Mouse (Mus musculus) NIH3T3 (cell line): ENCODE data around the gene Atp8b4.

Experiments used
- DNase-seq: peaks from one replicate; pipeline ENCODE4 v3.0.0-alpha.2; 2012; ENCODE audit warnings: low read depth

The Atp8b4 gene

DNA sequence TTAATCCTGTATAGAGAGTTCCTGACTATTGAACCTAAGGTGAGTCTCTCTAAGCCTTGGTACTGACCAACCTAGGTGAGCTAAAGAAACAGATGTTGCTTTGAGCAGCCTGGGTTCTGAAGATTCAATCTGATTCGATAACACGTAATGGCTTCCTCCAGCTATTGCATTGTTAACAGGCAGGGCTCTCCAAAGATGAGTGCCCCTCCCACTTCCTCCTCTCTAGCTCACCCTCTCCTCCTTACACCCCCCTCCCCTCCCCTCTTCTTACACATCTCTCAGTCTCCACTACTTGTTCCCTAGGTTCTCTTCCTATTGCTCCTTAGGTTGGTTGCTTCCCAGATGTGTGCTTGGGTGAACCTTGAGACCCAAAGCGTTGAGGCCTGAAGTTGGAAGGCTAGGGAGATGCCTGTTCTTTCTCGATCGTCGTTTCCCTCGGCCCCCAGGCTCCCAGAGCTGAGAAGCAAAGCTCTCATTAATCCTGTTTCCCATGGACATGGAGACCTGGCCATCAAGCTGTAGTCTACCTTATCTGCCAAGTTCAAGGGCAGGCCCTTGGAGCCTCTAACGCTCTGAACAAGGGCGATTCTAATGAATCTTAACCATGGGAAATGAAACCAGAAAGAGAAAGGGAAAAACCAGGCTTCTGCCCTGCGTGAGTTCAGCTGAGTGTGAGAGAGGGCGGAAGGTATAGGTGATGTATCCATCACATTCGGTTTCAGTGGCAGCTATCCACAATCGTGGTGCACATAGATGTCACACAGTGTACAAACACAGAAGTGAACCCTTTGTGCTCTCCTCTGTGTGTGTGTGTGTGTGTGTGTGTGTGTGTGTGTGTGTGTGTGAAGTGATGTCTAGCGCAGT is 4.4 kb downstream of the Atp8b4 start:
- no peak for DNase-seq

DNA sequence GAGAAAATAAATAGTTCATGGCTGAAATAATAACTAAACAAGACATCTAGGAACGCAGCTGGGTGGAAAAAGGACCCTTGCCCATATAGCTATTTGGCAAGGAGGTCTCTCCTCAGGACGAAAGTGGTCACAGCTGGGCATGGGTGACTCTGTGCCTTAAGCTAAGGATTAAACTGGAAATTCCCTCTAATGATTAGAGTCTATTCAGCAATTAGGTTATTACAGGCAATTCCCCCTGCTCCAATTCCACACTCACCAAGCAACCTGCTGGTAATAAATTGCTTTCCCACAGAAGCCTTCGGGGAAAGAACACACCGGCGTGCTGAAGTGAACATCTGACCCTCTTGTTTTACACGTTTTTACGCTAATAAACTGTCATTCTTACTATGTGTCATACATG is 5.2 kb downstream of the Atp8b4 start:
- DNase-seq = no peak

DNA sequence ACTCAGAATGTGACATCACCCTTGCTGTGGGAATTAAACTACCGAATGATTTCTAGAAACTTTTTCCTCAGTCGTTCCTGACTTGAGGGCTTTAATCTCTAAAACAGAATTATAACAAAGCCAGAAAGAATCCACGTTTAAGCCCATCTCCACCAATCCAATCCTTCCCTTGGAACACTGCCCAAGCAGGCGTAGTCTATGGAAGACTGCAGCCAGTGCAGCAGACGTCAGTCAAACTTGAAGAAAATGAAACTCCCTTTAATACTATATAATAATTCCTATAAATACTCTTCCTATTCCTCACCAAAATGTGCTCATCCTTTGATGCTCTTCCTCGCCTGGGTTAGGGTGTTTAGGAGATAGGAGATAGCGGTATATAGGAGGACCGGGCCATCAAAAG is 7.2 kb downstream of the Atp8b4 start:
- DNase-seq = peak; percentile 8

DNA sequence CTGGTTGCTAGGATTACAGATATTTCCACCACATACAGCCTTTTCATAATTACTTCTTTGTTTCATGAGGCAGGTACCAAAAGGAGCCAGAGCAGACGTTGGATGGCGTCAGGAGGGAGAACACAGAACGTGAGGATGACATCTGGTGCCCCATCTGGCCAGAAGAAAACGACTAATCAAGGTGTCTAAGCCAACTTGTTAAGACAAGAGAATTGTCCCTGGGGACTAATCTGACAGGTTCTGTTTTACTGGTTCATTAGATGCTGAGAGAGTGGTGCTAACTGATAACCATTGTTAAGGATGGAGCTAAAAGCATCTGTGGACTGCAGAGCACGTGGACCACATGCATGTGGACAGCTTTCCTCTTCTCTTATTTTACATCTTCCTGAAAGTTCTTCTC is 7.8 kb downstream of the Atp8b4 start:
- DNase-seq = no peak

DNA sequence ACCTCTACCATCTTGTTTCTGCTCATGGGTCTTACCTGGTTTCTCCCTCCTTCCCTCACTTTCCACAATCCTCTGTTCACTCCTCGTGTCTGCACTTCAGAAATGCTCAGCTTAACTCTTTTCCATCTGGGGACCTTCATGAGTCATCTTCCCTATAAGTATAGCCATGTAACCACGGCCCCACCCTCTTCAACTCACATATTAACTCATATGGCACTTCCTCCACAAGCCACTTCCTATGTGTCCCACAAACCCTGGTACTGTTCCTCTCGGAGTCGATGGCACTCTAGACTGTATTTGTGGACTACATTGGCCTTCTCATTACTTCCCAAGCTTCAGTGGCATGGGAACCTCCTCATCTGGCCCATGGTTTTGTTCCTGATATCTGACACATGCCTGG is 9.0 kb downstream of the Atp8b4 start:
- peak; percentile 16 for DNase-seq

DNA sequence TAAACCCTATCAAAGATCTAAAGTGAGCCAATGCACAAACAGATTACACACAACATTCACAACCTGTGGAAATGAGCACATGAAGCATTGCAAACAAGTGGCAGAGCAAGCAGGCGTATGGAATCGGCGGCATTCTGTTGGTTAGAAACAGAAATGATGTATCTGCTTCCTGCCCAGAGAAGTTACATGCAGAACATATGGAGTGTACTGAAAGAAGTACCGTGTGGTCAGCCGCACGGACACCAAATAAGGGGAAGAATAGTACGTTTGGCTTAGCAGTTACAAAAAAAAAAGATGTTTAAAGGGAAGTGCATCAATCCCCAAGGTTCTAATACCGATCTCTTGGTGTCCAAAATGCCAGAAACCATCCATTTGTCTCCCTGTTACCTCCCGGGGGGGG is 9.9 kb downstream of the Atp8b4 start:
- no peak for DNase-seq

DNA sequence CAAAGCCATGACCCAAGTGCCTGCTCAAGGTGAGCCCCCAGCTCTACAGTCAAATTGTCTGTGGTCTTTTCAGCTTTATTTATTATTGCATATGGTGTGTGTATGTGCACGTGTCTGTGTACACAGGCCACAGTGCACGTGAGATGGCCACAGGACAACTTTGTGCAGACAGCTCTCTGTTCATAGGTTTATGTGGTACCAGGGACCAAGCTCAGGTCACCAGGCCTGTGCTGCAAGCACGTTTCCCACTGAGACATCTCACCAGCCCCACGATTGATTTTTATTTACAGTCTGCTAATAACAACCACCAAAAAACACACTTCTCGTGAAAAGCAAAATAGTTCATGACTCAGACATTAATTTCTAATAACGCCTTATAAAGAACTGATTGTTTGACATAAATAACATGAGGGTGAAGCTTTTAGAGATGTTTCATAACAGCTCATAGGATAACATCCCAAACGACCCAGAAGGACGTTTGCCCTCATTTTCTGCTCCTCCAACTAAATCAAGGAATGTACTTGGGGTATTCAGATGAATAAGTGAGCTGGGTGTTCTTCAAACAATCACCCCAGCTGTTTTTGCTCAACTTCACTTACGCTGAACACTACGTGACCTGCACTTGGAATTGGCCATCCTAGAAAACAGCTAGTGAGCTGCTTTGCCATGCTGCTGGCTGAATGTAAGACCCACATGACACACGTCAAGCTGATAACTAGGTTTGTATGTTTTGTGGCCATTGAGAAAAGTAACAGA is 15.0 kb downstream of the Atp8b4 start:
- no peak for DNase-seq

DNA sequence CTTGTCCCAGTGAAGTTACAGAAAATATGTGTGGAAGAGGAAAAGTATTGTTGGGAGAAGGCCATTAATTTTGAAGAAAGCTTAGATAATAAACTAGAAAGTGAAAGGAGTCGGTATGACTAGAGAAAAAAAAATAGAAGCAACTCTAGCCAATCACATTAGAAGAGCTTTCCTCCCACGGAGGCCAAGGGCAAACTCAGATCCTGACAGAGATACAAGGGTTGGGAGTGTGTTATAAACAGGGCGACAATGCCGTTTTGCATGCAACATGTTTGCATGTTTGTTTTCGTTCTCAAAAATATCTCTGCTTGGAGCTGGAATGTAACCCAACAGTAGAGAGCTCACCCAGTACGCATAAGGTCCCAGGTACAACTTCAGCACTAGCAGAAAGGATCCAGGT is 17.1 kb downstream of the Atp8b4 start:
- DNase-seq = no peak

DNA sequence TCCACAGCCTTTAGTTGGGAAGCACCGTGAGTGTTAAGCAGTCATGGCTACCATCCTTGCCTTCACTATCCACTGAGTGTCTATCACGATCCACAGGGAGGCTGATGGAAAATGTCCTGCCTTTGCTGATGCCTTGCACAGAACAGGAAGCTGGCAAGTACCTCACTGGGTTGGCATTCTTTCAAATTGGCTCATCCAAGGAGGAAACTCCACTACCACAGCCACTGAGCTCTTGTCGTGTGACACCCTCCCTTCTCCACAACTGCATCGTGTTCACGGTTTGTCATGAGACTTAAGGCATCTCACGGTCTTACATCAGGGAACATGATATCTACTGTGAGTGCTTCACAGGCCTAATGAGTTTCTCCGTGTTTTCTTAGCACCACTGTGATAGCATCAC is 22.9 kb downstream of the Atp8b4 start:
- peak; percentile 12 for DNase-seq

DNA sequence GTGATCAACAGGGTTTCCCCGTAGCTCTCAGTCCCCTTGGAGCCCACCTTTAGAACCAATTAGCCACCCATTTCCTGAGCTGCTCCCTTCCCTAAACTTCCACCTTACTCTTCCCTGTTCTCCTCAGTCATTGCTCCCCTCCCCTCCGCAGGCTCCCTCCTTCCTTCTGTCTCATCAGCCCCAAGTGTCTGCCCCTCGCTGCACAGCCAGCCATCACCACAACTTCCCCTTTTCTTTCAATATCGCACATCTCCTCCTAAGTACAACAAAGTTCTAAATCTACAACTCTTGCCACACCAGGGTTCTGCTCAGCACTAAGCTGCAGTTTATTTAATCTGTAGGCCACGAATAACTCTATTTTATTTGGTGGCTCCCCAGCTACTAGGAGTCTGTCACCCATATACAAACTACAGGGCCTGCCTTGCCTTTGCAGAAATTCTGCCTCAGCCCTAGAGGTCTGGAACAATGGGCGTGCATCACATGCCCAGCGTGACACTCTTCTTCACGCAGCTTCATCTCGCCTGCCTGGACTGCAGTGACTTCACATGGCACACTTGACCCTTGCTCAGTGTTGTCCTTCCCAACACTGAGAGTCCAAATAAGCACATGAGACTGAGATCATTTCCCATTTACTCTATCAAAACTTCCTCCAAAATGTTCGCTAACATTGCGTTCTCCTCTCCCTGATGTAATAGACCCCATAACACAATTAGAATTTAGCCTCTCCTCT is 24.6 kb downstream of the Atp8b4 start:
- DNase-seq = no peak

DNA sequence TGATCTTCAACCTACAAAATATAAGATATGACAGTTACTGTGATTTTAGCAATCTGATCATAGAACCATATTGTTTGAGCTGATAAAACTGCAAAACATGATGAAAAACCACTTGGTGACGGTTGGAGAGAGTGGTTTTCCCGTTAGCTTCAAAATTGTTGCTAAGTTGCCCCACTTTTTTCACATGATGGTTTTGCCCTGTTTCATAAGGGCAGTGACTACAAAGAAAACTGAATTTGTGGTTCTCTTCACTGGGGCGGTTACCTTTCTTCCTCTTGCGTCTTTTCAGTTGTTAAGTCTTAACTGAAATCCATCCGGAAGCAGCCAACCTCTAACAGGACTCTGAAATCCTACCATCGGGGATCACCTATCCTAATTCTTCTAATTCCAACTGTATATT is 26.5 kb downstream of the Atp8b4 start:
- DNase-seq = no peak

DNA sequence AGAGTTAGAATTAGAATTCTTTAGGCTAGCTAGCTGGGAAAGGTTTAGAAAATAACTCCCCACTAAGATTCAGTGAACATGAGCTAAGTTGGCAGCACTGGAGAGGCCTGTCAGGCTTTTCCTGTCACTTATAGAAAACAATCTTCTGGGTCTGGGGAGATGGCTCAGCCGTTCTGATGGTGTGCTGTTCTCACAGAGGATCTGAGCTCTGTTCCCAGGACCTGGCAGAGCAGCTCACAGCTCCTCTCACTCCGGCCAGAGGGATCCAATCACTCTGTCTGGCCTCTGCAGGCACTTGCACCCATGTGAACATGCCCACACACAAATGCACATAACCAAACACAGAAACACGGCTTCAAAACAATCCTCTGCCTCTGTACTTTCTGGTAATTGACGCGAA is 27.6 kb downstream of the Atp8b4 start:
- no peak for DNase-seq

DNA sequence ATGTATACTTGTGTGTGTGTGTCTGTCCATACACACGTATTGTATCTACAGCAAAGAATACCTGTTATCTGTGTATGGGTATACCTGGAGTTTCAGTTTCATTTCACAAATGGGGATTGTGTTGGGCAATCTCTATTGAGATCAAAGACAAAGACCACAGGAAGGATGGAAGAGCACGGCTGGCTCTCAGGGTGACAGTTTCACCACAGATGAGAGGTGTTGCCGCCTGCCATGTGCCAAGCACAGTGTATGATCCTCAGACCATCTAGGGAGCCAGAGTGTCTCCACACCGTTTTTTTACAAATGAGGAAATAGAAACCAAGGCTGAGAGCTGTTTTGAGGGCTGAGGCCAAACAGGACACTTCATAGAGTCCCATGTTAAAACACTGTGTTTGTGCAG is 32.7 kb downstream of the Atp8b4 start:
- DNase-seq = no peak

DNA sequence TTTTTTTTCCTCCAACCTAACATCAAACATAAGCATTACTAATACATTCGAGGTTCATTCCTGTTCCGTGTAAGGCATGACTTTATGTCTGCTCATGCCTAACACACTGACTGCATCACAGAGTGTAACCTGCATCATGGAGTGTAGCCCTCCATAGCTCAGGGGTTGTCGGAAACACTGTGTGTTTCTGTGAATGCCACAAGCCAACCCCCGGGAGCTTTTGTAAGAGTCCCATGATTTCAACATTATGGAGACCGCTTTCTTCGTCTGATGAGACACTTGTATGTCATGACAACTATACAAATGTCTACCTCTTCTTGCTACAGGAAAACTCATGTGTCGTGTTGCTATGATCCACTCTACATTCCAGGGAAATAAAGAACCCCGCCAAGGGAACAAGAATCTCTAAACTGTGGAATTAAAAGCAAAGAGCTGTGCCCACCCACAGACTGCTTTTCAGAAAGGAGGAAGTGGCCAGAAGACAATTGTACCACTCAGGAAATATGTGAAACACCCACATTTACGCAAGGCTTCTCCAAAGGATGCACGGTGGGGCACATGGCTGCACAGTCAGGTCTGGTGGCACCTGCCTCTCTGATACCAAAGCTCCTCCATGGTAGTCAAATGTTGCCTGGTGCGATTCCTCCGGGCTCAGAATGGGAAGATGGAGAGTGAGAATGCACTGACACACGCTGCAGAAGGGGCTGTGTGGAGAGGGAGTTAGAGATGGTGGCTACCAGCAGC is 33.9 kb downstream of the Atp8b4 start:
- no peak for DNase-seq

DNA sequence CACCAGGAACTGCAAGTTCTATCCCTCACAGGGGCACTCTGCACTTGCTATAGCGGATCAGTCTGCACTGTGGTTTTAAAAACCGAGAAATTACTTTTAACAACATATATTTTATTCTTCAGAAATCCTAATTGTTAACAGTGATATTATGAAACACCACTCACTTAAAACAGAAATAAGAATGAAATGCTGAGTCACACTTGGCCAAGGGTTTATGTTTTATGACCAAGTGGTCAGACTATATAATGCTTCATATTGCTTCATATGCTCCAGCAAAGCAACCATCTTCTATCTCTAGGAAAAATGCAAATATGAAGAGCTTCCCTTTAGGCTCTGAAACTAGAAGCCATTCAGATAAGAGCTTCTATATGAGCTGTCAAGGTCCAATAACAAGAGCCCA is 41.8 kb downstream of the Atp8b4 start:
- peak; percentile 75 for DNase-seq

DNA sequence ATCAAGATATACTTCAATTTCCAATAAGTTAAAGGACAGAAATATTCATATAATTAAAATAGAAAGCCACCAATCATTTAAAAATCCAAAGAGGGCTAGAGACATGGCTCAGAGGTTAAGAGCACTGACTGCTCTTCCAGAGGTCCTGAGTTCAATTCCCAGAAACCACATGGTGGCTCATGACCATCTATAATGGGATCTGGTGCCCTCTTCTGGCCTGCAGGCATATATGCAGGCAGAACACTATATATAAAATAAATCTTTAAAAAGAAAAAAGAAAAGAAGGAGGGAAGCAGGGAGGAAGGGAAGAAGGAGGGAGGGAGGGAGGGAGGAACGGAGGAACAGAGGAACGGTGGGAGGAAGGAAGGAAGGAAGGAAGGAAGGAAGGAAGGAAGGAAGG is 42.7 kb downstream of the Atp8b4 start:
- DNase-seq = peak; percentile 22

DNA sequence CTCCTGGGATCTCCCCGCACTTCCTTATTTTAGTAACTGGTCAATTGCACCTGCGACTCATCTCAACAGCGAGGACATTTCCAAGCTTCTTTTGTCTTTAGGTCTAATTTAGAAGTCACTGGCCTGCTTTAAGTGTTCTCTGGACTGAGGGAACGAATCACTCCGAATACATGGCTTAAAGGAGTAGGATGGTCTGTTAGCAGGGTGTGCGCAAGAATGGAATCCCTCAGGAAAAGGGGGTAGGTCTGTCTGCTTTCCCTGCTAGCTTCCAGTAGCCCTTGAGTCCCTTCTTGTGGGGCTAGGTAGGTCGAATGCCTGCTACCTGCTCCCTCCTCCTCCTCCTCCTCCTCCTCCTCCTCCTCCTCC is 49.6 kb downstream of the Atp8b4 start:
- no peak for DNase-seq

DNA sequence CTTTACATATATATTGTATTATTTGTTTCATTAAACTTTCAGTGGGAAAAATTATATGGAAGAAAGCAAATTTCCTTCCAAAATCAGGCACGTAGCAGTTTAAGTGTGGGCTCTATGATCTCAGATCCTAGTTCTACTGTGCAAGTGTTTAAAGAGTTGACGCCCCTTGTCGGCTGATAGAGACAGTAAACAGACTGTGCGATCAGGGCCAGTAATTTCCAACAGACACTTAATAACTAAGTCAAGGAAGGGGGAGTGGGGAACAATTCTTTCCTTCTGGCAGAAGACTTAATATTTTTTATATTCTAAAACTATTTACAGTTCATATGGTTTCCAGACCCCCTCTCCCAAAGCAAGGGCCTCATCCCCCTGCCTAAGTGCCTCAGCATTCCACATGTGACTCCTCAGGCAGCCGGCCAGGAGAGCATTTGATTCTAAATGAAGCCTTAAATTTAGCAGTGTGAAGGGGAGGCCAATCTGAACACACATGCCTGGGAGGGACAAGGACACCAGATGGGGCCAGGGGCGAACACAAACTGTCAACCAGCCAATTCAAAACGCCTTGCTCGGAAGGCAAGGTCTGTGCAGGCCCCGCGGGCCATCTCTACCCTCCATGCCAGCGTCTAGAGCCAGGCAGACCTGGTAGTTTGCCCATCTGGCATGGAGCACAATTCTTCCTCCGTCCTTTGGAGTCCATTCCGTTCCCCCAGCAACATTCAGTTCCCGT is 50.1 kb downstream of the Atp8b4 start:
- peak; percentile 26 for DNase-seq

DNA sequence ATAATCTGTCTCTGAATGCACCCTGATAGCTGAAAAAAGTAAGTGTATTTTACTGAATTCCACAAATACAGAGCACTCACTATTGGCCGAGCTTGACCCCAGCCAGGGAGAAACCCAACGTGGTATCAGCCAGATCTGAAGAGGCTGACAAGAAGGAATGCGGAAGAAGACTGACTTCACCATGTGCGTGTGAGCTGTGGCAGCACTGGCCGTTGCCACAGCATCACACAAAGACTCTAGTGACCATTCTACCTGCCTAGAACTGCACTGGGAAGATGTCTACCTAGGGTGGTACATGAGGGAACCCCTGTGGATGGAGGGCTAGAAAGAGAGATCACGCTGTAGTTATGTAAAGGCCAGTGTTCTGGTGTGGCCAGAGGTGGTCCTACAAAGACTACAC is 55.4 kb downstream of the Atp8b4 start:
- no peak for DNase-seq

DNA sequence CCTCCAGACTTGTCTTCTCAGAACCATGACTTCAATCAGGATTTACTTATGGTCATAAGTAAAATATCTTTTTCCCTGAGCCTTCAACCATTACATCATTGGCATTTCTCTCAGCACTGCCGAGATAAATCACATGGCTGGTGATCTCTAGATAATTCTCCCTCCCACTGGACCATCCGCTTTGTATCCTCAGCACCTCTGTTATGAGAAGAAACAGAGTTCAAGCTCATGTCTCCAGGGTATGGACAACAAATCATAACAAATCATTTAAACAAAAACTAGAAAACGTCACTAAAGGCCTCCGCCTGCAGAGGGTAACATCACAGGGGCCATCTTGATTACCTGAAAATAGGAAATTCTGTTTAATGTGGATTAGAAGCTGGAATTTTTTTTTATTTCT is 58.9 kb downstream of the Atp8b4 start:
- no peak for DNase-seq

DNA sequence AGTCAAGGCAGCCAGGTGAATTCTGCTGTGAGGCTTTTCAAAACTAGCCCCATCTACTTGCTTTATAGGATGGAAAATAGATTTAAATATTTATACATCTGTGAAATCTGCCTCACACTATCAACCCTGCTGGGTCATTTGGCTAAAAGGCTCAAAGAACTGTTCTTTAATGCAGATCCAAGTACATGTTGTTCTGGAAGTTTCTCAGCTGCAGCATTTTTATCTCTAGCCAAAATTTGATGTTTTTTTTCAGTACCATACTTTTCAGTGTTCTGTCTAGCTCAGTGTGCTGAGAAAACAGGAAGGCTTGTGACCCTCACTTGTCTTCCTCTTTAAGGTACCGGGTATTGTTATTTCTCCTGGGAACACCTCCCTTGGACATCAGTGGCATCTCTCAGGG is 65.8 kb downstream of the Atp8b4 start:
- DNase-seq = no peak

DNA sequence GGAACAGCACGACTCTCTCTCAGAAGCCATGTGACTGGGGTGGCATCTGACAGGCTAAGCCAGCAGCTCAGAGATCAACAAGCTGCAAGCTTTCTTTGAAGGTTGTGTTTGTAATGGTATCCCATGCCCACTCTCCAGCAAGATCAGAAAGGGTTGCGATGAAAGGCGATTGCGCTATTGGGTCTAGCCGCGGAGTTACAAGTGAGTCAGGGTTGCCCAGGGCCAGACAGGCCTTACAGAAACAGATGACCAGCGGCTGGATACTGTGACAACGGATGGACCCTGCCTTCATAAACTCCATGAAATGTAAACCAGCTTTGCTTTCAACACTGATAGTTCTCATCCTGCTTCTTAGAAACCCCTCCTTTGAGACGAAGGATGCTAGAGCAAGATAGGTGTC is 66.2 kb downstream of the Atp8b4 start:
- no peak for DNase-seq
